Mouse (Mus musculus): ENCODE data around the gene Pes1. TPM values are rescaled to one million over a fixed set of nuclear protein-coding genes. Genes with fewer than 3 reads are reported as not detected.
"Not testable (repeated sequence)": the region's sequence is repeated elsewhere in the genome, so short reads cannot be mapped to it uniquely, and the experiment has no call there.

Gene Pes1
- polyA plus RNA-seq, 1 experiment from 2014 or later = 116 TPM

- WGBS = 80% methylated on average over 4 of the region's 4 CpGs
- DNase-seq (ENCODE audit: extremely low spot score, low spot score) = no peak
- Histone ChIP-seq H3K4me3 (no peak overlapping the region), H3K27ac (no peak overlapping the region), H3K27me3 (ENCODE audit: poor library complexity, severe bottlenecking) (no peaks in the 10 kb centered on the region; the same call in 1 of the 2 replicates), H3K4me1 (peaks cover 20% of the 10 kb centered on the region), H3K36me3 (replicated peaks) (no peaks in the 10 kb centered on the region), H3K9me3 (no peaks in the 10 kb centered on the region)
These were observed 28.6 kb upstream of the Pes1 start for GRCm38 (mm10) chr11:3935135-3935534.

GRCm38 (mm10) chr11:3936318-3936717, 27.5 kb upstream of the Pes1 start:
- 94% methylated on average over 3 of the region's 3 CpGs for WGBS

GRCm38 (mm10) chr11:3937321-3937874, 26.4 kb upstream of the Pes1 start:
- no peaks in the 10 kb centered on the region for H3K27me3 ChIP-seq (ENCODE audit: poor library complexity, severe bottlenecking)
- no peak overlapping the region for H3K4me3 ChIP-seq
- H3K4me1 ChIP-seq = 0 out of 2 replicates have a peak, but pooled peaks cover 5% of the 10 kb centered on the region
- no peak for DNase-seq (ENCODE audit: extremely low spot score, low spot score)
- no peaks in the 10 kb centered on the region for H3K9me3 ChIP-seq
- H3K36me3 ChIP-seq (replicated peaks) = no peaks in the 10 kb centered on the region
- no peak overlapping the region for H3K27ac ChIP-seq
- 82% methylated on average over 13 of the region's 13 CpGs for WGBS

More at GRCm38 (mm10) chr11:3936318-3936717, 27.5 kb upstream of the Pes1 start:
- no peaks in the 10 kb centered on the region for H3K36me3 ChIP-seq (replicated peaks)
- no peaks in the 10 kb centered on the region for H3K9me3 ChIP-seq
- H3K27ac ChIP-seq = no peak overlapping the region
- H3K4me3 ChIP-seq = no peak overlapping the region
- H3K27me3 ChIP-seq (ENCODE audit: poor library complexity, severe bottlenecking) = no peaks in the 10 kb centered on the region; the same call in 1 of the 2 replicates
- H3K4me1 ChIP-seq = peaks cover 14% of the 10 kb centered on the region
- no peak for DNase-seq (ENCODE audit: extremely low spot score, low spot score)

- no peak overlapping the region for H3K4me3 ChIP-seq
- H3K27me3 ChIP-seq (ENCODE audit: poor library complexity, severe bottlenecking) = 0 out of 2 replicates have a peak, but pooled peaks cover 3% of the 10 kb centered on the region
- peaks cover 7% of the 10 kb centered on the region; the same call in 1 of the 2 replicates for H3K4me1 ChIP-seq
- no peaks in the 10 kb centered on the region for H3K36me3 ChIP-seq (replicated peaks)
- H3K27ac ChIP-seq = no peak overlapping the region
- 83% methylated on average over 7 of the region's 7 CpGs for WGBS
- no peaks in the 10 kb centered on the region for H3K9me3 ChIP-seq
- DNase-seq (ENCODE audit: extremely low spot score, low spot score) = no peak
These were observed 22.4 kb upstream of the Pes1 start for GRCm38 (mm10) chr11:3941371-3941770.

GRCm38 (mm10) chr11:3946386-3946785, 17.4 kb upstream of the Pes1 start:
- Histone ChIP-seq H3K9me3 (no peaks in the 10 kb centered on the region), H3K27me3 (ENCODE audit: poor library complexity, severe bottlenecking) (0 out of 2 replicates have a peak, but pooled peaks cover 3% of the 10 kb centered on the region), H3K36me3 (replicated peaks) (no peaks in the 10 kb centered on the region), H3K27ac (no peak overlapping the region), H3K4me1 (peaks cover 8% of the 10 kb centered on the region; the same call in 1 of the 2 replicates), H3K4me3 (no peak overlapping the region)
- WGBS = 13% methylated on average over 1 of the region's 1 CpGs
- DNase-seq (ENCODE audit: extremely low spot score, low spot score) = no peak

GRCm38 (mm10) chr11:3954876-3955275, 8.9 kb upstream of the Pes1 start:
- not testable (repeated sequence) for DNase-seq (ENCODE audit: extremely low spot score, low spot score); H3K27me3 ChIP-seq (ENCODE audit: poor library complexity, severe bottlenecking); H3K4me3 ChIP-seq; H3K27ac ChIP-seq; H3K4me1 ChIP-seq; H3K36me3 ChIP-seq (replicated peaks)
- WGBS = 77% methylated on average over 5 of the region's 5 CpGs
- H3K9me3 ChIP-seq = peaks cover 20% of the 10 kb centered on the region; the same call in 1 of the 2 replicates

GRCm38 (mm10) chr11:3955371-3955770, 8.4 kb upstream of the Pes1 start:
- not testable (repeated sequence) for H3K27me3 ChIP-seq (ENCODE audit: poor library complexity, severe bottlenecking); H3K27ac ChIP-seq; DNase-seq (ENCODE audit: extremely low spot score, low spot score); H3K4me1 ChIP-seq; H3K4me3 ChIP-seq; H3K36me3 ChIP-seq (replicated peaks)
- peaks cover 20% of the 10 kb centered on the region; the same call in 1 of the 2 replicates for H3K9me3 ChIP-seq
- WGBS = 71% methylated on average over 4 of the region's 4 CpGs

GRCm38 (mm10) chr11:3960901-3961300, 2.9 kb upstream of the Pes1 start:
- no peaks in the 10 kb centered on the region for H3K36me3 ChIP-seq (replicated peaks)
- WGBS = 58% methylated on average over 2 of the region's 2 CpGs
- no peak overlapping the region for H3K27ac ChIP-seq
- DNase-seq (ENCODE audit: extremely low spot score, low spot score) = no peak
- no peaks in the 10 kb centered on the region for H3K27me3 ChIP-seq (ENCODE audit: poor library complexity, severe bottlenecking)
- 0 out of 2 replicates have a peak, but pooled peaks cover under 1% of the 10 kb centered on the region for H3K9me3 ChIP-seq
- no peak overlapping the region for H3K4me3 ChIP-seq
- peaks cover 16% of the 10 kb centered on the region for H3K4me1 ChIP-seq

- 75% methylated on average over 3 of the region's 3 CpGs for WGBS
- Histone ChIP-seq H3K4me1 (peaks cover 19% of the 10 kb centered on the region), H3K27me3 (ENCODE audit: poor library complexity, severe bottlenecking) (no peaks in the 10 kb centered on the region), H3K9me3 (no peaks in the 10 kb centered on the region), H3K4me3 (no peak overlapping the region), H3K27ac (no peak overlapping the region), H3K36me3 (replicated peaks) (peaks cover 7% of the 10 kb centered on the region)
- no peak for DNase-seq (ENCODE audit: extremely low spot score, low spot score)
These were observed 2.0 kb upstream of the Pes1 start for GRCm38 (mm10) chr11:3961761-3962160.

GRCm38 (mm10) chr11:3963155-3963554, 620 bp upstream of the Pes1 start:
- H3K27ac ChIP-seq = peak overlapping the region; percentile 94
- peaks cover 20% of the 10 kb centered on the region for H3K36me3 ChIP-seq (replicated peaks)
- 81% methylated on average over 10 of the region's 10 CpGs for WGBS
- H3K4me3 ChIP-seq = peak overlapping the region; percentile 71
- peaks cover 19% of the 10 kb centered on the region for H3K4me1 ChIP-seq
- no peaks in the 10 kb centered on the region for H3K27me3 ChIP-seq (ENCODE audit: poor library complexity, severe bottlenecking)
- DNase-seq (ENCODE audit: extremely low spot score, low spot score) = no peak
- H3K9me3 ChIP-seq = no peaks in the 10 kb centered on the region

GRCm38 (mm10) chr11:3964416-3965172, 819 bp downstream of the Pes1 start:
- Histone ChIP-seq H3K4me1 (peaks cover 19% of the 10 kb centered on the region), H3K27ac (peak overlapping the region; percentile 94), H3K27me3 (ENCODE audit: poor library complexity, severe bottlenecking) (no peaks in the 10 kb centered on the region), H3K9me3 (no peaks in the 10 kb centered on the region), H3K36me3 (replicated peaks) (peaks cover 34% of the 10 kb centered on the region), H3K4me3 (peak overlapping the region; percentile 71)
- no peak for DNase-seq (ENCODE audit: extremely low spot score, low spot score)
- 17% methylated on average over 11 of the region's 11 CpGs for WGBS

- H3K36me3 ChIP-seq (replicated peaks) = peaks cover 87% of the 10 kb centered on the region
These were observed 6.1 kb downstream of the Pes1 start for GRCm38 (mm10) chr11:3969837-3970236.

GRCm38 (mm10) chr11:3970361-3970760, 6.6 kb downstream of the Pes1 start:
- Histone ChIP-seq H3K27me3 (ENCODE audit: poor library complexity, severe bottlenecking) (no peaks in the 10 kb centered on the region), H3K4me1 (peaks cover 14% of the 10 kb centered on the region), H3K27ac (no peak overlapping the region), H3K4me3 (no peak overlapping the region), H3K9me3 (no peaks in the 10 kb centered on the region), H3K36me3 (replicated peaks) (peaks cover 92% of the 10 kb centered on the region)
- no peak for DNase-seq (ENCODE audit: extremely low spot score, low spot score)
- 94% methylated on average over 7 of the region's 7 CpGs for WGBS

More at GRCm38 (mm10) chr11:3969837-3970236, 6.1 kb downstream of the Pes1 start:
- 86% methylated on average over 3 of the region's 3 CpGs for WGBS
- Histone ChIP-seq H3K4me1 (peaks cover 19% of the 10 kb centered on the region), H3K4me3 (no peak overlapping the region), H3K27me3 (ENCODE audit: poor library complexity, severe bottlenecking) (no peaks in the 10 kb centered on the region), H3K9me3 (no peaks in the 10 kb centered on the region), H3K27ac (no peak overlapping the region)
- no peak for DNase-seq (ENCODE audit: extremely low spot score, low spot score)

Data from forebrain, embryonic 10.5 days (tissue).